Mouse (Mus musculus) small intestine, adult 2 months (tissue): ENCODE measurements around the gene Heatr5b.

Experiments used
- CTCF ChIP-seq: fragments of 200-500 bp; IDR thresholded peaks from 2 replicates; pipeline ENCODE4 v1.5.1; 2012; ENCODE audit warnings: low read depth, mild to moderate bottlenecking, control low read depth, inconsistent platforms, low read length, moderate library complexity, mixed read lengths; ENCODE audit not compliant: insufficient replicate concordance, insufficient read length; ENCODE audit errors: extremely low read depth
- POLR2A ChIP-seq: fragments of 200-500 bp; IDR thresholded peaks from 2 replicates; pipeline ENCODE4 v1.6.1; 2012; ENCODE audit warnings: low read depth, mild to moderate bottlenecking, control low read depth, inconsistent platforms, low read length, moderate library complexity

GRCm38 (mm10) chr17:78768937-78769336, 66.2 kb downstream of the Heatr5b start:
- no peak for TF ChIP-seq POLR2A
- no peak for TF ChIP-seq CTCF
